ENCODE assay signal across 8 mouse cellular contexts in the genomic region with DNA sequence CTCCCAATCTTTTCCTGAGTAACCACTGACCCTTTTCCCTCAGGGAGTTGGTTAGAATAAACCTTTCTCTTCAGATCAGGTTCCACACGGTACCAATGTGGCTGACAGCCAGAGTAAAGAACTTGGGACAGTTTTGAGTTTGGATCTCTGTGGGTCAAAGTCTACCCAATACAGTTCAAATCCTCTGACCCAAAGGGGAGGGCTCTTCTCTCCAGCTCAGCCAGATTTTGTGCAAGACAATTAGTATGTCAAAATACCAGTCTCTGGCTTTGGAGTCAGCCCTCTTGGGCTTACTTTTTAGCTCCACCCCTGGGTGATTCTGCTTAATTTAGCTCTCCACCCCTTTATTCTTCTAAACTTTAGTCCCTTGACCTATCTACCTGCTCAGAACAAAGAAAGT. TPM values are rescaled to one million over a fixed set of nuclear protein-coding genes. Genes with fewer than 3 reads are reported as not detected.
DNase-seq lines count a peak whose midpoint lies in the region; ATAC-seq lines count a peak whose summit lies in the region.

No protein-coding gene starts in this region.

- no peaks in the 10 kb centered on the region for H3K9me3 ChIP-seq in embryonic facial prominence, embryonic 15.5 days (replicated peaks)

- H3K4me2 ChIP-seq in embryonic facial prominence, embryonic 15.5 days (replicated peaks) = peak overlapping the region; percentile 39

- H3K27me3 ChIP-seq in embryonic facial prominence, embryonic 15.5 days = no peaks in the 10 kb centered on the region

- ATAC-seq in embryonic facial prominence, embryonic 15.5 days (ENCODE audit: insufficient number of reproducible peaks, low FRiP score, low TSS enrichment, low read depth) = no peak
- ATAC-seq in megakaryocyte, adult 5-6 weeks (ENCODE audit: poor library complexity, severe bottlenecking) = 0 out of 2 replicates have a peak, but pooled peaks have one; percentile 0

- peak overlapping the region; percentile 93 for H3K27ac ChIP-seq in embryonic facial prominence, embryonic 15.5 days (replicated peaks)

- peak; percentile 84 for DNase-seq in kidney, adult 11 months
- no peak for DNase-seq in kidney, postnatal 4 days
- peak; percentile 92 for DNase-seq in kidney, adult 9 months
- DNase-seq in ovary, adult 18-20 months (ENCODE audit: low spot score) = no peak
- DNase-seq in gastrocnemius, postnatal 10 days = no peak
- DNase-seq in testis, postnatal 14 days (ENCODE audit: low spot score) = no peak

- peaks cover 17% of the 10 kb centered on the region for H3K36me3 ChIP-seq in embryonic facial prominence, embryonic 15.5 days

- peak overlapping the region; percentile 89 for H3K4me3 ChIP-seq in embryonic facial prominence, embryonic 15.5 days (replicated peaks)

- 13% methylated on average over 1 of the region's 1 CpGs for WGBS in embryonic facial prominence, embryonic 15.5 days

- peaks cover 48% of the 10 kb centered on the region for H3K4me1 ChIP-seq in embryonic facial prominence, embryonic 15.5 days

- peak overlapping the region; percentile 26; the same call in 1 of the 2 replicates for H3K9ac ChIP-seq in embryonic facial prominence, embryonic 15.5 days

RNA-seq across cellular contexts. Expression of gene Mlf2, which starts 1.0 kb away (rescaled TPM):
- polyA plus RNA-seq in embryonic facial prominence, embryonic 15.5 days (2015; fragmentation: Nextera tagmentation; extraction: Ambion mirVana) = 373 and 388 TPM in 2 replicates
- total RNA-seq in megakaryocyte, adult 5-6 weeks (2015) = 73.6 and 82.9 TPM in 2 replicates
- total RNA-seq in megakaryocyte, adult 5-6 weeks (2017) = 50.9 and 70.6 TPM in 2 replicates
- 100 to 1,000 TPM; 252 to 255 TPM for total RNA-seq in gastrocnemius, postnatal 10 days (2021)

RNA-seq across cellular contexts. Expression of gene Ptms, which starts 10.3 kb away (rescaled TPM):
- 355 and 368 TPM in 2 replicates for polyA plus RNA-seq in embryonic facial prominence, embryonic 15.5 days (2015; fragmentation: Nextera tagmentation; extraction: Ambion mirVana)
- total RNA-seq in megakaryocyte, adult 5-6 weeks (2015) = 129 and 159 TPM in 2 replicates
- 195 and 207 TPM in 2 replicates for total RNA-seq in megakaryocyte, adult 5-6 weeks (2017)
- 100 to 1,000 TPM; 273 to 298 TPM for total RNA-seq in gastrocnemius, postnatal 10 days (2021)

RNA-seq across cellular contexts. Expression of gene Lag3, which starts 18.7 kb away (rescaled TPM):
- polyA plus RNA-seq in embryonic facial prominence, embryonic 15.5 days (2015; fragmentation: Nextera tagmentation; extraction: Ambion mirVana) = 2.8 and 4.0 TPM in 2 replicates
- total RNA-seq in megakaryocyte, adult 5-6 weeks (2015) = 1.2 TPM in 2 replicates
- total RNA-seq in megakaryocyte, adult 5-6 weeks (2017) = 0.44 and 1.4 TPM in 2 replicates
- under 1 TPM; 0.56 to 0.68 TPM for total RNA-seq in gastrocnemius, postnatal 10 days (2021)

RNA-seq across cellular contexts. Expression of gene Cops7a, which starts 35.1 kb away (rescaled TPM):
- polyA plus RNA-seq in embryonic facial prominence, embryonic 15.5 days (2015; fragmentation: Nextera tagmentation; extraction: Ambion mirVana) = 144 and 150 TPM in 2 replicates
- total RNA-seq in megakaryocyte, adult 5-6 weeks (2015) = 35.4 and 37.2 TPM in 2 replicates
- 19.4 and 25.7 TPM in 2 replicates for total RNA-seq in megakaryocyte, adult 5-6 weeks (2017)
- total RNA-seq in gastrocnemius, postnatal 10 days (2021) = 100 to 1,000 TPM in 1 of 2 experiments, 10 to 100 TPM in 1; 99.9 to 105 TPM

RNA-seq across cellular contexts. Expression of gene Cd4, which starts 42.2 kb away (rescaled TPM):
- polyA plus RNA-seq in embryonic facial prominence, embryonic 15.5 days (2015; fragmentation: Nextera tagmentation; extraction: Ambion mirVana) = 0.36 and 0.60 TPM in 2 replicates
- 0.09 and 0.71 TPM in 2 replicates for total RNA-seq in megakaryocyte, adult 5-6 weeks (2015)
- total RNA-seq in megakaryocyte, adult 5-6 weeks (2017) = 0.20 and 0.37 TPM in 2 replicates
- 1 to 10 TPM in 1 of 2 experiments, under 1 TPM in 1; 0.61 to 2.1 TPM for total RNA-seq in gastrocnemius, postnatal 10 days (2021)

Comparison
In these comparisons a context has a peak if more than half of its experiments do, and no peak if none do; other contexts are left out.
1. DNase-seq: peak in kidney, adult 11 months (single experiment) and kidney, adult 9 months (single experiment); none in kidney, postnatal 4 days (0 of 2), ovary, adult 18-20 months (single experiment), gastrocnemius, postnatal 10 days (single experiment) and testis, postnatal 14 days (single experiment).